Mouse (Mus musculus) right cerebral cortex, adult 2 months (tissue): ENCODE data around the gene Ispd.

ENCODE experiments used
- DNase-seq, 2 experiments: peaks; one replicate each; pipeline ENCODE4 v3.0.0; 2021 to 2022; ENCODE audit warnings: low spot score in 2 of 2

Gene Ispd

GRCm38 (mm10) chr12:36468325-36469044, 87.2 kb downstream of the Ispd start:
- no peak for DNase-seq

DNA sequence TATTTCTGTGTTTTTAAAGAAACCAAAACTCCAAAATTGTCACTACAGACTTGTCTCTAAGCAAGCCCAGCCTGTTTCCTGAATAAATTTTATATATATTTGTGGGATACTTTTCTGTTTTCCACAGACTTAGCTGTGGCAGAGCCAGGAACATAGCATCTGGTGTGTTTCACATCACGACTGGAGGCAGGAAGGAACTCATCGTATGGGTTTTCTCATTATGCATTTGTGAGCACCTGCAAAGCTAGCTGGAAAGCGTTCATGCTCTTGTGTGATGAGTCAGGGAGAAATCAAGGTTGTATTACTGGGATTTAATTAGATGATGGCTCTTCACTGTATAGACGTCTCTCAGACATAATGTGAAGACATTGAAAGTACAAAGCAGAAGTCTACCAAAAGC, 90.2 kb downstream of the Ispd start:
- peak; percentile 11 to 12 for DNase-seq

DNA sequence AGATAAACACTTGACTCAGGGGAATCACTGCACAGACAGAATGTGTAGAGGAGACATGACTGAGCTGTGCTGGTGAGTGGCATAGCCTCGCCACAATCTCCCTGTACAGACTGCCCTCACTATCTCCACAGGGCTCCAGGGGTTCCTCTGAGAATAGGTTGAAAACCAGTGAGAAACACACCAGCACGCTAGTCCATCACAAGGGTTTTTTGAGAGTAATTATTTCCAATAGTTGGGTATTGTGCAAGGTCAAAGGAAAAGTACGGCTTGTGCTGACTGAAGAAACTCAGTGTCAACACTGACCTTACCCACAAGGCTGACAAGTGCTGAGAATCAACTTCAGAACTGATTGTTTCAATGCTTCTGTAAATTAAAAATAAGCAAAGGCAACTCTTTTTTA, 92.9 kb downstream of the Ispd start:
- DNase-seq, result no peak

- no peak for DNase-seq
Observed at GRCm38 (mm10) chr12:36475269-36475668, 94.0 kb downstream of the Ispd start.

DNA sequence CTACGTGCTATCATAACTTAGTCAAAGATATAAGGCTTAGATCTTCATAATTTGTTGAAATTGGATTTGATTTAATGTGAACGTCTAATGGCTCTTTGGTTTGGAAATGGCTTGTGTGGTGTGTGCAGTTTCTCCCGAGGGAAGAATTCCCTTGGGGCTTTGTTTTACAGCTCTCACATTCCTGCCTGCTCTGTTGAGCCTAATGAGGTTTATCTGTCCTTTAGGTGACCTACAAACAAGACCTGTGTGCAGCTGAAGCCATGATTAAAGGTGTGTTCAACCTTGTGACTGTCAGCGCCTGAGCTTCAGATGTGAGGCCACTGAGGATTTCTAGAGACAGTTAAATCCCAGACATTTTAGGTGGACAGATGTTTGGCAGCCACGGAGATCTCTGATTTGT, 95.2 kb downstream of the Ispd start:
- DNase-seq, result no peak

DNA sequence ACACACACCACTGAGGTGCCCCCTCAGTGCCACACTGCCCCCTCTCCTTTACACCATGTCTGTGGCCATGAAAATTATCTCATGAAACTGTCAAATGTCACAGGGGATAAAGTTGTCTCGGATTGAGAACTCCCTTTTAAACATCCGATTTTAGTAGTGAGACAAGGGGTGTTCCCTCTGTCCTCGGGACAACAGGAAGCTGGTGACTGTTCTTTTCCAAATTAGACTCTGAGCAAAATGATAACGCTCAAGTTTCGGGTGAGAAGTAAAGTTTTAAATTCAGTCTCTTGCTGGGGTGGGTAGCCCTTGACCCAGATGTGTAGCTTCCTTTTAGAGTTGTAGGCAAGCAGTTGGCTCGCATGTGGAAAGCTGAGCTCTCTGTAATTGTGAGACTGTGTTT, 96.3 kb downstream of the Ispd start:
- no peak for DNase-seq

- DNase-seq, result no peak
Observed at GRCm38 (mm10) chr12:36477926-36478325, 96.7 kb downstream of the Ispd start.

DNA sequence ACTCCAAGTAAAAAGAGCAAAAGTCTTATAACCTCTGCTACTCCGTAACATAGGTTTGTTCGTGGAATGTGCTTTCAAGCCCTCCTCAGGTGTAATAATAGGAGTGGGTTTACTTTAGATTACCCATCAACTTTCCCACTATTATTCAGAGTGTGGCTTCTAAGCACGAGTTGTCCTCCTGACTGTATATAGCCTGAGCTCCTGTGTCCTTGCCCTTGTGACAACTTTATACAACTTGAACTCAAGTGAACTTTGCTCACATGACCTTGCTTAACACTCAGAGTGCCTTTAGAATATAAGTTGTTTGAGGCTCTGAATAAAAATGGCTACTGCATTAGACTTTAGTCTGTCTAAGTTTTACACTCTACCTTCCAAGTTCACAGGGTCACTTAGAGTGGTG, 100.5 kb downstream of the Ispd start:
- no peak for DNase-seq

- no peak for DNase-seq
Observed at GRCm38 (mm10) chr12:36483346-36483745, 102.1 kb downstream of the Ispd start.

DNA sequence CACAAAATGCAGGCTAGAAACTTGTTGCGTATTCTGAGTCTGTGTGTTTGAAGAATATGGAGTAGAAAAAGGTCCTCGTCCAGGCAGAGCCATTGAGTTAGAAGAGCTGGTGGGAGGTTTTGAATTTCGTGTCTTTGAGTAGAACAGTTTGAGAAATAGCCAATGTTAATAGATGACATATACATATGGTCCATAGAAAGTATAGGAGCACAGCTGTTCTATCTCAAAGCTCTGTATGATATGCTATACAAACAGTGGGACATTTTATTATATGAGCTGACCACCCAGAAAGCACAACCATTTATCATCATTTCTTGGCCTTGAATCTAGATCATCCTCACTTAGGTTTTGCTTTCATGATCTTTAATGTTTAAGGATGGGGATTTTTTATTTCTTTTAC, 116.3 kb downstream of the Ispd start:
- no peak for DNase-seq

GRCm38 (mm10) chr12:36507111-36507903, 126.1 kb downstream of the Ispd start:
- no peak for DNase-seq

DNA sequence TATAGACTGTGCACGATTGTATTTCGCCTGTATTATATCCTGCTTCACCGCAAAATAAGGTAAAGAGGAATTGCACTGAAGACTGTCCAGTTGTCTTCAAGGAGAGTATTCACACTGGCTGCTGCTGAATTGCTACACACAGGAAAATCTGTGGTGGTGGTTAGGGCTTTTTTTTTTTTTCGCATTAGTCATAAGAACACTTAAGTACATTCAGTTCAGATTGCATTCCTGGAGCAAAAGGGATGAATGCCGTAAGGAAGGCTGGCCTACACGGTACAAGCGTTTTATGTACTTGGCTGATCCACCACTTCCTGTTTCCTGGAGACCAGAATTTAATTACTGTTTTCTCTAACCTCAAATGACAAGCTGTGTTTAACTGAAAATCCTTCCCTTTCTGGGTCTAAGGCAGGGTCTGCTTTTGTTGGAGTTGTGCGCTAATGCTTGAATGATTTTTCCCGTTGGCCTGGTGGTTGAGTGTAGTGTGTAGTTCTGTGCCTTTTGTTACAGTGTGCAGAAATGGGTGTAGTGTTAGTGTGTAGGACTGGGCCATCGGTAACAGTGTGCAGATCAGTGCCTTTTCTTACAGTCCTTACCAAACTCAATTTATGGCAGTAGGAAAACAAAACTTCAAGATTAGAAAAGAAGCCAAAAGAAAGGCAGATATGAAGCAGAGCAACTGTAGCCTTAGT, 128.8 kb downstream of the Ispd start:
- no peak for DNase-seq

- DNase-seq, result no peak
Observed at GRCm38 (mm10) chr12:36521774-36522173, 140.5 kb downstream of the Ispd start.

GRCm38 (mm10) chr12:36523515-36523914, 142.3 kb downstream of the Ispd start:
- no peak for DNase-seq

GRCm38 (mm10) chr12:36530920-36531319, 149.7 kb downstream of the Ispd start:
- no peak for DNase-seq

DNA sequence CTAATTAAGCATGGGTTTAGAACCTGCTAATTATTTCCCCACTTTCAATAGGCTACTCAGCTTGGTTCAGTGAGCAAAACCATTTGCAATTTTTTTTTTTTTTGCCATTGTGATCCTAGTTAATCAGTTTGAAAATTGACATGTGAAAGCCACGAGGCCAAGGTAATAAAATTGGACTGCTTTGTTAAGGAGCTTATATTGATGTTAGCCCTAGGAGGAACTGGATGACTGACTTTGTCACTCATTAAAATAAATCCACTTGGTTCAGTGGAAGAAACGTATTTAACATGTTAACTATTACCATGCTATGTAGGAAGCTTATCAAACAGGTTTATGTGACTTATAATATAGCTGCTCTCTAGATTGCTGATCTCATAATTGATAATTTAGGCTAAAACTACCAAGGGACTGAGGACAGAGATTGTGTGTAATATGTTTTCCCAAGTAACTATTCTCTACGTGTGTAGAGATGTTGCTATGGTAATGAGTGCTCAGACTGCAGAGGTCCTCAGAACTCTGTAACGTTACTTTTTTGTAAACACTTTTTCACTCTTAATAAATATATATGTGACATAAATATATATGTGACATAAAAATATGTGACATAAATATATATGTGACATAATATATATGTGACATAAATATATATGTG, 150.3 kb downstream of the Ispd start:
- no peak for DNase-seq

DNA sequence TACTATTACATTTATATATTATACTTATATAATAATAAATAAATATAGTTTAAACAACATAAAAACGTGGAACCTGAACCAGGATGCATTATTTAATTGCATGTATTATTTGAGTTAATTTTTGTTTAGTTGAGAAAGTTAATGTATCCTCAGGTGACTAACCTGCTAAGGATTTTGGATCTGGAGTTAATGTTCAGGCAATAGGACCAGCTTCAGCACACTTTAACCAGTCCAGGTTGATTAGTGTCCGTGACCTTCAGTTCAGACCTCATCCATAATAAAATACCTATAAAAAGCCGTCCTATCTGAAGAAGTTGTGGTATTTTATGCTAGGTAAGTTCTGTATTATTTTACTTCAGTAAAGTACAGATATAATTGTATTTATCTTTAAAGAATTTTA, 151.3 kb downstream of the Ispd start:
- DNase-seq, result no peak

DNA sequence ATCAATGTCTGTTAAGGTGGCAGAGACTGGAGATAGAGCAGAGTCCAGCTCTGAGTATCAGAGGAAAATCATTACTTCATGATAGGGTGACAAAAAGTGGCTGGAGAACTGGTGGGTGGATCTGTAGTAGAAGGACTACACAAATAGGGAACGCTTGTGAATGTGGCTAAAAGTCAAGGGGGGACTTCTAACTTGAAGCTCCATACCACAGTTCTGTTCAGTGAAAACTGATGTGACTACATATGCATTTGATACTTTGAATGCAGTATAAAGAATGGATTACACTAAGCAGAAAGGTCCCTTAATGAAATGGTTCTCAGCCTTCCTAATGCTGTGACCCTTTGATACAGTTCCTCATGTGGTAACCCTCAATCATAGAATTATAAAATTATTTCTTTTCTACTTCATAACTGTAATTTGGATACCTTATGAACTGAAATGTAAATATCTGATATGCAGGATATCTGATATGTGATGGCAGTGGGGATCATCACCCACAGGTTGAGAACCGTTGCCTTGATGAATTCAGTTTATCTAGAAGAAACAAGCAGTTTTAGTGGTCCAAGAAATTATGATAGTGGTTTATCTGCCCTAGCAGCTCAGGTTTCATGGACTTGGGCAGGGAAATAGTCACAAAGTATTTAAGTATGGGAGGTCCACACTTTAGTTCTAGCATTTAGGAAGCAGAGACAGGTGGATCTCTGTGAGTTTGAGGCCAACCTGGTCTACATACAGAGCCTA, 152.1 kb downstream of the Ispd start:
- DNase-seq, result no peak

- no peak for DNase-seq
Observed at GRCm38 (mm10) chr12:36534589-36534988, 153.3 kb downstream of the Ispd start.

DNA sequence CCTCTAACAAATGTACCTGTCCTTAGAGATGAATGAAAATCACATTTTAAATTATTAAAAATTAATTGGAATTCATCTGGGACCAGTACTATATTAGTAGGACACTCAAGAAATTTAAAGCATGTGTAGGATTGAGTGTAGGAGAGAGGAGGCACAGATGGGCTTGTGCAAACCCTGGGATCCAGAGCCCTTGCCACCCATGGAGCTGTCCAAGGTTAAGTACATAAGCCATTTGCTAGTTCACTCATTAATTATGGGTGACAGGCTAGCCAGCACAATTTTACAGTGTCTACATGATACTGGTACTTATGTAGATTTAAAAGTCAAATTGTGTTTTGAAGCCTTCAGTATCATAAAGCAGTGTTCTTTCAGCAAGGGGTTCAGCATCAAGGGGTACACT, 164.1 kb downstream of the Ispd start:
- no peak for DNase-seq

DNA sequence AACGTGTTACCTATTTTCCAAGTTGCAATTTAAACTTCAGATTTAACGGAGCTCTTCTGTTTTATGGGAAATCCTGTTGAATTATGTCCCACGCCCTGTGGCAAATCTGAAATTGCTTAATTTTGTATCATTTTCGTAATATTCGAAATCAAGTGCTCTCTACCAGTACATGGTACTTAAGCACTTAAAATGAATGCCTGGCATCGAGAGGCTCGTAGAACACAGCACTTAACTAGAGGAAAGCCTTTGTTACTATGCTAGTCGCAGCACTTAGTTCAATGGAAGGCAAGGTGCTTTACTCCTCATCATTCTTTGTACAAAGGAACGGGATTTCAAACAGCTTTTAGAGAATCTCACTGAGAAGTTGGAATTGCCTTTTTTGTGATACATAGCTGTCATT, 168.2 kb downstream of the Ispd start:
- DNase-seq, result no peak

DNA sequence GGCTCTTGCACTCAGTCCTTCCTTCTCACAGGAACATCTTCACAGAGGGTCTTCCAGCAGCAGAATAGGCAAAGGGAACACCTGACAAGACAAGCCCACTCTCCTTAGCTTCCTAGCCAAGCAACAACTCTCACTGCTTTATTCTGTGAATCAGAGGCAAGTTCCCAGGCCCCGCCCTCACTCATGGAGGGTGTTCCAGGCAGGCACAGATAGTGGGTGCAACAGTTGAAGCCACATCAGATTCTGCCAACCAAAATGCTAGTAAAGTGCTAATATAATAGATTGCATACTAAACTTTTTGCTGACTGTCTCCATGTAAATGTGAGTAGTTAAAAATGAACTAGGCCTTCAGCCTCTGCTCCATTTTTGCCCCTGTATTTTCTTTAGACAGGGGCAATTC, 173.4 kb downstream of the Ispd start:
- DNase-seq, result no peak
